Mouse (Mus musculus): ENCODE measurements around the gene Tomm34. TPM values are rescaled to one million over a fixed set of nuclear protein-coding genes. Genes with fewer than 3 reads are reported as not detected.

The Tomm34 gene
- total and polyA plus RNA-seq, 3 experiments, result 25.6 to 40.7 (median 26.8) TPM

- no peak overlapping the region for H3K9ac ChIP-seq (ENCODE audit: insufficient read depth, low read depth)
- H3K4me3 ChIP-seq (replicated peaks in 1 of 3; ENCODE audit: low read depth in 2 of 3, low read length in 2 of 3, poor library complexity in 1 of 3), result no peak overlapping the region
- peaks cover 4% of the 10 kb centered on the region for H3K9me3 ChIP-seq (replicated peaks; ENCODE audit: low read length)
- no peak for TF ChIP-seq ZMIZ1 (IDR thresholded peaks at IDR 0.05; ENCODE audit: low read depth, low read length)
- TF ChIP-seq RCOR1 (conservative IDR thresholded peaks at IDR 0.05; ENCODE audit: low read depth, low read length), result no peak
- TF ChIP-seq CTCF (conservative IDR thresholded peaks at IDR 0.05 in 1 of 2, IDR thresholded peaks at IDR 0.05 in 1 of 2; ENCODE audit: low read depth in 2 of 2, low read length in 2 of 2), result peak; percentile 11 to 52; a peak in 2 of 4 replicates
- TF ChIP-seq RAD21 (IDR thresholded peaks at IDR 0.05; ENCODE audit: low read depth, low read length), result peak; percentile 13
- no peak for TF ChIP-seq JUND (conservative IDR thresholded peaks at IDR 0.05; ENCODE audit: low read depth, low read length)
- TF ChIP-seq SMC3 (IDR thresholded peaks at IDR 0.05; ENCODE audit: low read depth, low read length), result peak; percentile 20; the same call in 1 of the 2 replicates
- no peak for TF ChIP-seq POLR2AphosphoS2 (IDR thresholded peaks at IDR 0.05; ENCODE audit: low read depth, low read length)
- in situ Hi-C loops (cut with MboI; ENCODE audit: low pct_ligation_motif_present, low pct_unique_long_range_greater_than_20kb, low sequenced_read_pairs), result no loop called here
- H3K27ac ChIP-seq (ENCODE audit: insufficient read depth, low read depth), result no peak overlapping the region
- no peak for DNase-seq (ENCODE audit: extremely low read depth)
- dilution Hi-C loops (cut with MboI; ENCODE audit: extremely low pct_ligation_motif_present, extremely low pct_unique_long_range_greater_than_20kb, low sequenced_read_pairs), result no loop called here
- H3K4me1 ChIP-seq (ENCODE audit: control insufficient read depth in 1 of 2, insufficient read depth in 2 of 2), result peaks cover 0 to 5% of the 10 kb centered on the region in 2 experiments; a peak in 1 of 4 replicates
- H3K36me3 ChIP-seq (replicated peaks in 1 of 2; ENCODE audit: control insufficient read depth in 1 of 2, insufficient read depth in 1 of 2, low read length in 1 of 2), result peaks cover 0 to 2% of the 10 kb centered on the region in 2 experiments
- H3K4me2 ChIP-seq (ENCODE audit: insufficient read depth, low read depth, poor library complexity, severe bottlenecking), result no peak overlapping the region
- H3K27me3 ChIP-seq (replicated peaks), result no peaks in the 10 kb centered on the region
- no peaks in the 10 kb centered on the region for H3K79me2 ChIP-seq (replicated peaks; ENCODE audit: control insufficient read depth, extremely low read depth, insufficient read depth, poor library complexity, severe bottlenecking)
Measured at GRCm38 (mm10) chr2:164036520-164037019, 34.4 kb downstream of the Tomm34 start.

- H3K9me3 ChIP-seq (replicated peaks; ENCODE audit: low read length), result peaks cover 4% of the 10 kb centered on the region
- H3K4me1 ChIP-seq (ENCODE audit: control insufficient read depth in 1 of 2, insufficient read depth in 2 of 2), result no peaks in the 10 kb centered on the region
- in situ Hi-C loops (cut with MboI; ENCODE audit: low pct_ligation_motif_present, low pct_unique_long_range_greater_than_20kb, low sequenced_read_pairs), result no loop called here
- H3K27me3 ChIP-seq (replicated peaks), result no peaks in the 10 kb centered on the region
- no peak for DNase-seq (ENCODE audit: extremely low read depth)
- no peaks in the 10 kb centered on the region for H3K79me2 ChIP-seq (replicated peaks; ENCODE audit: control insufficient read depth, extremely low read depth, insufficient read depth, poor library complexity, severe bottlenecking)
- H3K36me3 ChIP-seq (replicated peaks in 1 of 2; ENCODE audit: control insufficient read depth in 1 of 2, insufficient read depth in 1 of 2, low read length in 1 of 2), result no peaks in the 10 kb centered on the region
- H3K27ac ChIP-seq (ENCODE audit: insufficient read depth, low read depth), result no peak overlapping the region
- H3K4me3 ChIP-seq (replicated peaks in 1 of 3; ENCODE audit: low read depth in 2 of 3, low read length in 2 of 3, poor library complexity in 1 of 3), result no peak overlapping the region
- TF ChIP-seq CTCF (conservative IDR thresholded peaks at IDR 0.05 in 1 of 2, IDR thresholded peaks at IDR 0.05 in 1 of 2; ENCODE audit: low read depth in 2 of 2, low read length in 2 of 2) (peak in 1 of 2 experiments; percentile 13; a peak in 1 of 4 replicates), PAX5 (IDR thresholded peaks at IDR 0.05; ENCODE audit: low read length) (no peak)
- dilution Hi-C loops (cut with MboI; ENCODE audit: extremely low pct_ligation_motif_present, extremely low pct_unique_long_range_greater_than_20kb, low sequenced_read_pairs), result no loop called here
- no peak overlapping the region for H3K4me2 ChIP-seq (ENCODE audit: insufficient read depth, low read depth, poor library complexity, severe bottlenecking)
- no peak overlapping the region for H3K9ac ChIP-seq (ENCODE audit: insufficient read depth, low read depth)
Measured at GRCm38 (mm10) chr2:164032973-164033372, 38.0 kb downstream of the Tomm34 start.

- Histone ChIP-seq H3K4me1 (ENCODE audit: control insufficient read depth in 1 of 2, insufficient read depth in 2 of 2) (no peaks in the 10 kb centered on the region), H3K79me2 (replicated peaks; ENCODE audit: control insufficient read depth, extremely low read depth, insufficient read depth, poor library complexity, severe bottlenecking) (no peaks in the 10 kb centered on the region), H3K9ac (ENCODE audit: insufficient read depth, low read depth) (no peak overlapping the region), H3K36me3 (replicated peaks in 1 of 2; ENCODE audit: control insufficient read depth in 1 of 2, insufficient read depth in 1 of 2, low read length in 1 of 2) (no peaks in the 10 kb centered on the region), H3K27me3 (replicated peaks) (no peaks in the 10 kb centered on the region), H3K9me3 (replicated peaks; ENCODE audit: low read length) (peaks cover 4% of the 10 kb centered on the region), H3K4me3 (replicated peaks in 1 of 3; ENCODE audit: low read depth in 2 of 3, low read length in 2 of 3, poor library complexity in 1 of 3) (no peak overlapping the region), H3K27ac (ENCODE audit: insufficient read depth, low read depth) (no peak overlapping the region), H3K4me2 (ENCODE audit: insufficient read depth, low read depth, poor library complexity, severe bottlenecking) (no peak overlapping the region)
- no peak for TF ChIP-seq CHD1 (IDR thresholded peaks at IDR 0.05; ENCODE audit: low read depth, low read length)
- no peak for TF ChIP-seq MAZ (IDR thresholded peaks at IDR 0.05; ENCODE audit: low read depth, low read length)
- TF ChIP-seq GABPA (IDR thresholded peaks at IDR 0.05; ENCODE audit: insufficient replicate concordance, low read depth, low read length), result no peak
- no peak for TF ChIP-seq JUND (conservative IDR thresholded peaks at IDR 0.05; ENCODE audit: low read depth, low read length)
- TF ChIP-seq EP300 (IDR thresholded peaks at IDR 0.05; ENCODE audit: low read length), result no peak
- no peak for TF ChIP-seq UBTF (IDR thresholded peaks at IDR 0.05; ENCODE audit: low read depth, low read length)
- no peak for TF ChIP-seq E2F4 (IDR thresholded peaks at IDR 0.05; ENCODE audit: insufficient replicate concordance, low read depth, low read length)
- no peak for TF ChIP-seq MYC (IDR thresholded peaks at IDR 0.05; ENCODE audit: low read depth, low read length)
- dilution Hi-C loops (cut with MboI; ENCODE audit: extremely low pct_ligation_motif_present, extremely low pct_unique_long_range_greater_than_20kb, low sequenced_read_pairs) (no loop called here), in situ Hi-C loops (cut with MboI; ENCODE audit: low pct_ligation_motif_present, low pct_unique_long_range_greater_than_20kb, low sequenced_read_pairs) (no loop called here)
- no peak for DNase-seq (ENCODE audit: extremely low read depth)
Measured at GRCm38 (mm10) chr2:164031147-164031546, 39.8 kb downstream of the Tomm34 start.
